Mouse (Mus musculus) cerebellum, adult 11 months (tissue): ENCODE data around the gene Gstm3.

Experiments
- DNase-seq: peaks from one replicate; pipeline ENCODE4 v3.0.0; 2022

The Gstm3 gene

GRCm38 (mm10) chr3:107928691-107929090 is 40.4 kb downstream of the Gstm3 start:
- no peak for DNase-seq

GRCm38 (mm10) chr3:107927841-107928240 is 41.2 kb downstream of the Gstm3 start:
- no peak for DNase-seq

- DNase-seq, result no peak
Observed at GRCm38 (mm10) chr3:107925335-107925734, 43.7 kb downstream of the Gstm3 start.

GRCm38 (mm10) chr3:107920348-107920747 is 48.7 kb downstream of the Gstm3 start:
- no peak for DNase-seq

DNA sequence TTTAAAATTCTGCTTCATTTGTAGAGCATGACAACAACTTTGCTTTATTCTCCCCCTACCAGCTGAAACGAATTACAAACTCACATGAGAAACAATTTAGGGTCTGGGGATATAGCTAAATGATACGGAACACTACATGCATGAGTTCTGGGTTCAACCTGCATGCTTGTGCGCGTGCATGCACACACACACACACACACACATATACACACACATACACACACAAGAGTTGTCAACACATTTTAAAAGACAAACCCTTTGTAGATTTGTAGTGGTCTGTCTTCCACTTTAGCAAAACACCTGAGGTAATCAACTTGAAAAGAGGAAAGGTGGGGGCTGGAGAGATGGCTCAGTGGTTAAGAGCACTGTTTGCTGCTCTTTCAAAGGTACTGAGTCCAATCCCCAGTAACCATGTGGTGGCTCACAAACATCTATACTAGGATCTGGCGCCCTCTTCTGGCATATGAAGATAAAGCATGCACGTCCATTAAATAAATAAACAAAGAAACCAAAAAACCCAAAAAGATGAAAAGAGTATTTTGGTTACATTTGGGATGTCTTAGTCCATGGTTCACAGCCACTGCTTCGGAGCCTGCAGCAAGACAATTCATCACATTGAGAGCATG is 51.2 kb downstream of the Gstm3 start:
- DNase-seq, result peak; percentile 42

GRCm38 (mm10) chr3:107917097-107917496 is 52.0 kb downstream of the Gstm3 start:
- no peak for DNase-seq

GRCm38 (mm10) chr3:107916674-107917073 is 52.4 kb downstream of the Gstm3 start:
- DNase-seq, result no peak
